Mouse (Mus musculus) liver, postnatal 0 days (tissue): ENCODE results near the gene Shc2. TPM values are rescaled to one million over a fixed set of nuclear protein-coding genes. Genes with fewer than 3 reads are reported as not detected.
A peak's percentile ranks its signal among the peaks of the same experiment; 100 is the strongest.

ENCODE experiments used
- ATAC-seq: fragments of 200-750 bp; cut with Nextera tagmentation; 2 replicates; pipeline ENCODE4 v1.8.0; 2017; ENCODE audit warnings: mild to moderate bottlenecking, moderate library complexity
- DNase-seq: peaks from one replicate; pipeline ENCODE4 v3.0.0-alpha.2; 2016
- H3K27ac ChIP-seq: fragments of 300-500 bp; sonication (generic); 2 replicates; pipeline ENCODE4 v1.5.1; 2014; ENCODE audit warnings: antibody characterized with exemption, moderate library complexity, mild to moderate bottlenecking, low read depth
- H3K27me3 ChIP-seq: fragments of 300-500 bp; sonication (generic); 2 replicates; pipeline ENCODE4 v1.6.1; 2014; ENCODE audit warnings: low read length, control low read depth, mixed read lengths; ENCODE audit not compliant: insufficient read depth
- H3K36me3 ChIP-seq: fragments of 300-500 bp; sonication (generic); replicated peaks from 2 replicates; pipeline ENCODE4 v1.6.1; 2014; ENCODE audit warnings: mild to moderate bottlenecking, control low read depth, low read length, moderate library complexity, mixed read lengths; ENCODE audit not compliant: insufficient read depth
- H3K4me1 ChIP-seq: fragments of 300-500 bp; sonication (generic); 2 replicates; pipeline ENCODE4 v1.6.1; 2014; ENCODE audit warnings: antibody characterized with exemption, mild to moderate bottlenecking, control low read depth; ENCODE audit not compliant: insufficient read depth
- H3K4me2 ChIP-seq: fragments of 300-500 bp; sonication (generic); 2 replicates; pipeline ENCODE4 v1.6.1; 2014; ENCODE audit warnings: low read depth, mild to moderate bottlenecking, low read length, moderate library complexity, mixed read lengths
- H3K4me3 ChIP-seq: fragments of 300-500 bp; sonication (generic); 2 replicates; pipeline ENCODE4 v1.5.1; 2014; ENCODE audit warnings: low read depth, low read length
- H3K9ac ChIP-seq: fragments of 300-500 bp; sonication (generic); replicated peaks from 2 replicates; pipeline ENCODE4 v1.6.1; 2014; ENCODE audit warnings: mild to moderate bottlenecking, moderate library complexity
- H3K9me3 ChIP-seq: fragments of 300-500 bp; sonication (generic); 2 replicates; pipeline ENCODE4 v1.6.1; 2016; ENCODE audit warnings: mild to moderate bottlenecking, control low read depth, low read length, mixed read lengths
- CTCF ChIP-seq: sonication (generic); IDR thresholded peaks from 2 replicates; pipeline ENCODE4 v1.5.1; 2016; ENCODE audit warnings: antibody characterized with exemption, low read depth
- EP300 ChIP-seq: IDR thresholded peaks from 2 replicates; pipeline ENCODE4 v1.6.1; 2016; ENCODE audit warnings: antibody characterized with exemption, low read depth, mild to moderate bottlenecking
- WGBS: fragments of 180-500 bp; shearing (Covaris S2); extraction: QIAGEN DNeasy Blood & Tissue Kit; methylation state at CpG from one replicate; pipeline ENCODE4 v1.1.7; 2014; ENCODE audit not compliant: insufficient replicate concordance; 5-methylcytosine and 5-hydroxymethylcytosine counted together
- polyA plus RNA-seq: library from polyadenylated mRNA; unstranded; fragments of >200 nt; fragmentation: Nextera tagmentation; extraction: Ambion mirVana; gene quantifications from 2 replicates; pipeline ENCODE4 v1.2.1, GENCODE M21; 2015

Shc2 gene
- polyA plus RNA-seq: 0.05 and 0.07 TPM in 2 replicates

GRCm38 (mm10) chr10:79637128-79638110 is at the start of gene Shc2:
TSS of gene Shc2 (minus strand) at chr10:79637918.
- H3K27ac ChIP-seq: no peak within 1 kb of the TSS
- no peaks in the 10 kb centered on the region for H3K9me3 ChIP-seq
- H3K36me3 ChIP-seq: no peaks in the 10 kb centered on the region
- peaks cover 6% of the 10 kb centered on the region for H3K4me1 ChIP-seq
- H3K9ac ChIP-seq: no peak within 1 kb of the TSS
- no peak for ATAC-seq
- H3K27me3 ChIP-seq: peaks cover 42% of the 10 kb centered on the region
- TF ChIP-seq EP300: no peak
- no peak for TF ChIP-seq CTCF
- DNase-seq: no peak
- peak within 1 kb of the TSS; percentile 65 for H3K4me2 ChIP-seq
- peak within 1 kb of the TSS; percentile 41 for H3K4me3 ChIP-seq
- WGBS: 2% methylated on average over 72 of the region's 116 CpGs

- Histone ChIP-seq H3K27me3 (no peaks in the 10 kb centered on the region), H3K9me3 (no peaks in the 10 kb centered on the region), H3K36me3 (peaks cover 49% of the 10 kb centered on the region), H3K4me3 (no peak overlapping the region), H3K4me1 (peaks cover 19% of the 10 kb centered on the region), H3K4me2 (no peak overlapping the region), H3K9ac (no peak overlapping the region), H3K27ac (no peak overlapping the region)
- DNase-seq (no peak), ATAC-seq (no peak)
- no peak for TF ChIP-seq EP300
- TF ChIP-seq CTCF: no peak
- WGBS: 97% methylated on average over 6 of the region's 6 CpGs
Observed at GRCm38 (mm10) chr10:79687513-79687912, 49.8 kb upstream of the Shc2 start.

GRCm38 (mm10) chr10:79686691-79687090 is 49.0 kb upstream of the Shc2 start:
- 100% methylated on average over 1 of the region's 1 CpGs for WGBS

GRCm38 (mm10) chr10:79686219-79686618 is 48.5 kb upstream of the Shc2 start:
- no peak overlapping the region for H3K4me2 ChIP-seq
- DNase-seq: no peak
- H3K9ac ChIP-seq: no peak overlapping the region
- H3K4me3 ChIP-seq: no peak overlapping the region
- TF ChIP-seq EP300 (no peak), CTCF (no peak)
- peaks cover 22% of the 10 kb centered on the region for H3K4me1 ChIP-seq
- no peaks in the 10 kb centered on the region for H3K9me3 ChIP-seq
- no peak overlapping the region for H3K27ac ChIP-seq
- WGBS: 83% methylated on average over 2 of the region's 2 CpGs
- H3K36me3 ChIP-seq: peaks cover 49% of the 10 kb centered on the region
- ATAC-seq: no peak
- no peaks in the 10 kb centered on the region for H3K27me3 ChIP-seq

More at GRCm38 (mm10) chr10:79686691-79687090, 49.0 kb upstream of the Shc2 start:
- Histone ChIP-seq H3K27ac (no peak overlapping the region), H3K4me3 (no peak overlapping the region), H3K27me3 (no peaks in the 10 kb centered on the region), H3K9ac (no peak overlapping the region), H3K4me2 (no peak overlapping the region), H3K4me1 (peaks cover 19% of the 10 kb centered on the region), H3K36me3 (peaks cover 49% of the 10 kb centered on the region), H3K9me3 (no peaks in the 10 kb centered on the region)
- DNase-seq: no peak
- no peak for ATAC-seq
- TF ChIP-seq CTCF: no peak
- TF ChIP-seq EP300: no peak

- DNase-seq: no peak
- Histone ChIP-seq H3K4me3 (no peak overlapping the region), H3K4me2 (peak overlapping the region; percentile 96; the same call in 1 of the 2 replicates), H3K9me3 (no peaks in the 10 kb centered on the region), H3K27ac (no peak overlapping the region), H3K36me3 (peaks cover 49% of the 10 kb centered on the region), H3K4me1 (peaks cover 32% of the 10 kb centered on the region), H3K27me3 (no peaks in the 10 kb centered on the region), H3K9ac (no peak overlapping the region)
- ATAC-seq: no peak
- 93% methylated on average over 25 of the region's 25 CpGs for WGBS
- TF ChIP-seq CTCF: no peak
- no peak for TF ChIP-seq EP300
Observed at GRCm38 (mm10) chr10:79684770-79685600, 47.3 kb upstream of the Shc2 start.
